Mouse (Mus musculus) erythroblast, embryonic 14.5 days (primary cell): ENCODE results near the gene Akna.

Source experiments
- GATA1 ChIP-seq: IDR thresholded peaks from 2 replicates; pipeline ENCODE4 v1.6.1; 2012; ENCODE audit warnings: low read length, inconsistent platforms, mixed read lengths
- TAL1 ChIP-seq: IDR thresholded peaks from 3 replicates; pipeline ENCODE4 v1.6.1; 2012; ENCODE audit warnings: low read length, inconsistent platforms, mixed read lengths

GRCm38 (mm10) chr4:63405051-63405450, 1.9 kb upstream of the Akna start:
- no peak for TF ChIP-seq GATA1
- TF ChIP-seq TAL1 = no peak
